Mouse (Mus musculus) MEL (cell line): Measurements from ENCODE around the gene Keap1. TPM values are rescaled to one million over a fixed set of nuclear protein-coding genes. Genes with fewer than 3 reads are reported as not detected.

ENCODE experiments used
- DNase-seq: peaks from one replicate; pipeline ENCODE4 v3.0.0; 2011; ENCODE audit warnings: low read depth, low spot score
- H3K27ac ChIP-seq: 2 replicates; pipeline ENCODE4 v1.5.1; 2012; ENCODE audit warnings: low read depth, mild to moderate bottlenecking, control low read depth, low read length, moderate library complexity; ENCODE audit not compliant: control insufficient read depth
- H3K27me3 ChIP-seq, 2 experiments: fragments of 150-350 bp in 1 of 2; sonication (generic) in 1 of 2; 2 replicates each; pipeline ENCODE4 v1.6.1; 2012; ENCODE audit warnings: low read length in 2 of 2, mild to moderate bottlenecking in 2 of 2, improper control_type of control experiment in 1 of 2, moderate library complexity in 1 of 2; ENCODE audit not compliant: insufficient read depth in 2 of 2, control insufficient read depth in 1 of 2
- H3K36me3 ChIP-seq, 2 experiments: 2 replicates each; pipeline ENCODE4 v1.6.1; 2012 to 2014; ENCODE audit warnings: low read length in 2 of 2, improper control_type of control experiment in 1 of 2, inconsistent platforms in 1 of 2, mild to moderate bottlenecking in 1 of 2; ENCODE audit not compliant: insufficient read depth in 2 of 2, control insufficient read depth in 1 of 2
- H3K4me1 ChIP-seq, 2 experiments: fragments of 150-350 bp in 1 of 2; sonication (generic) in 1 of 2; 2 replicates each; pipeline ENCODE4 v1.6.1; 2012; ENCODE audit warnings: low read length in 2 of 2, improper control_type of control experiment in 1 of 2, mild to moderate bottlenecking in 1 of 2; ENCODE audit not compliant: insufficient read depth in 2 of 2, control insufficient read depth in 1 of 2
- H3K4me3 ChIP-seq, 2 experiments: fragments of 150-350 bp in 1 of 2; sonication (generic) in 1 of 2; 2 replicates each; pipeline ENCODE4 v1.5.1; 2012; ENCODE audit warnings: low read depth in 2 of 2, low read length in 2 of 2, mild to moderate bottlenecking in 2 of 2, moderate library complexity in 2 of 2, control low read depth in 1 of 2, improper control_type of control experiment in 1 of 2; ENCODE audit not compliant: control insufficient read depth in 1 of 2, insufficient read depth in 1 of 2
- H3K79me2 ChIP-seq: 2 replicates; pipeline ENCODE4 v1.6.1; 2012; ENCODE audit warnings: mild to moderate bottlenecking, low read length, moderate library complexity; ENCODE audit not compliant: control insufficient read depth, poor library complexity, insufficient read depth
- H3K9ac ChIP-seq: 2 replicates; pipeline ENCODE4 v1.6.1; 2012; ENCODE audit warnings: low read depth, mild to moderate bottlenecking, control low read depth, low read length, moderate library complexity; ENCODE audit not compliant: control insufficient read depth, poor library complexity, severe bottlenecking
- H3K9me3 ChIP-seq: fragments of 150-350 bp; sonication (generic); replicated peaks from 2 replicates; pipeline ENCODE4 v1.6.1; 2012; ENCODE audit warnings: mild to moderate bottlenecking, low read length, improper control_type of control experiment, moderate library complexity; ENCODE audit not compliant: insufficient read depth
- CHD1 ChIP-seq: IDR thresholded peaks from 2 replicates; pipeline ENCODE4 v1.6.1; 2012; ENCODE audit warnings: low read depth, mild to moderate bottlenecking, inconsistent platforms, low read length, improper control_type of control experiment
- ELF1 ChIP-seq: IDR thresholded peaks from 2 replicates; pipeline ENCODE4 v1.6.1; 2014; ENCODE audit warnings: low read depth, mild to moderate bottlenecking, inconsistent platforms, low read length, improper control_type of control experiment, moderate library complexity
- EP300 ChIP-seq, 2 experiments: IDR thresholded peaks; 2 replicates each; pipeline ENCODE4 v1.6.1; 2011; ENCODE audit warnings: improper control_type of control experiment in 2 of 2, low read length in 2 of 2, low read depth in 1 of 2, mild to moderate bottlenecking in 1 of 2
- HCFC1 ChIP-seq: IDR thresholded peaks from 2 replicates; pipeline ENCODE4 v1.6.1; 2012; ENCODE audit warnings: low read depth, mild to moderate bottlenecking, inconsistent platforms, low read length, improper control_type of control experiment, moderate library complexity
- JUND ChIP-seq: IDR thresholded peaks from 2 replicates; pipeline ENCODE4 v1.6.1; 2011; ENCODE audit warnings: low read depth, mild to moderate bottlenecking, improper control_type of control experiment, low read length
- MAZ ChIP-seq: IDR thresholded peaks from 2 replicates; pipeline ENCODE4 v1.6.1; 2012; ENCODE audit warnings: low read depth, mild to moderate bottlenecking, inconsistent platforms, low read length, improper control_type of control experiment
- MEF2A ChIP-seq: IDR thresholded peaks from 2 replicates; pipeline ENCODE4 v1.6.1; 2014; ENCODE audit warnings: low read depth, mild to moderate bottlenecking, inconsistent platforms, low read length, improper control_type of control experiment; ENCODE audit not compliant: poor library complexity, insufficient replicate concordance, severe bottlenecking; ENCODE audit errors: extremely low read depth
- MXI1 ChIP-seq: IDR thresholded peaks from 2 replicates; pipeline ENCODE4 v1.6.1; 2011; ENCODE audit warnings: mild to moderate bottlenecking, low read depth, low read length, improper control_type of control experiment
- NELFE ChIP-seq: IDR thresholded peaks from 2 replicates; pipeline ENCODE4 v1.6.1; 2011; ENCODE audit warnings: low read depth, low read length, improper control_type of control experiment
- NRF1 ChIP-seq: IDR thresholded peaks from 2 replicates; pipeline ENCODE4 v1.6.1; 2014; ENCODE audit warnings: low read depth, mild to moderate bottlenecking, inconsistent platforms, low read length, improper control_type of control experiment, moderate library complexity; ENCODE audit not compliant: poor library complexity, insufficient read depth, severe bottlenecking
- POLR2A ChIP-seq, 2 experiments: IDR thresholded peaks; 2 replicates each; pipeline ENCODE4 v1.6.1; 2011 to 2012; ENCODE audit warnings: low read length in 2 of 2, mild to moderate bottlenecking in 2 of 2, control low read depth in 1 of 2, improper control_type of control experiment in 1 of 2, low read depth in 1 of 2, moderate library complexity in 1 of 2; ENCODE audit not compliant: control insufficient read depth in 1 of 2, insufficient read depth in 1 of 2, poor library complexity in 1 of 2
- SIN3A ChIP-seq: IDR thresholded peaks from 2 replicates; pipeline ENCODE4 v1.6.1; 2012; ENCODE audit warnings: low read length, improper control_type of control experiment, inconsistent platforms
- SMC3 ChIP-seq: IDR thresholded peaks from 2 replicates; pipeline ENCODE4 v1.6.1; 2011; ENCODE audit warnings: low read depth, low read length, improper control_type of control experiment
- TAL1 ChIP-seq: IDR thresholded peaks from 2 replicates; pipeline ENCODE4 v1.6.1; 2012; ENCODE audit warnings: mild to moderate bottlenecking, inconsistent platforms, low read length, moderate library complexity, mixed read lengths
- TCF12 ChIP-seq: IDR thresholded peaks from 2 replicates; pipeline ENCODE4 v1.6.1; 2014; ENCODE audit warnings: low read depth, mild to moderate bottlenecking, inconsistent platforms, low read length, improper control_type of control experiment, moderate library complexity
- ZC3H11A ChIP-seq: IDR thresholded peaks from 2 replicates; pipeline ENCODE4 v1.6.1; 2012; ENCODE audit warnings: low read depth, mild to moderate bottlenecking, inconsistent platforms, low read length, improper control_type of control experiment
- ZNF384 ChIP-seq: IDR thresholded peaks from 2 replicates; pipeline ENCODE4 v1.6.1; 2012; ENCODE audit warnings: low read depth, mild to moderate bottlenecking, inconsistent platforms, low read length, improper control_type of control experiment
- polyA plus RNA-seq, 2 experiments: library from polyadenylated mRNA; stranded (reverse) in 1 of 2; unstranded in 1 of 2; fragments of >175 nt in 1 of 2; fragments of >200 nt in 1 of 2; gene quantifications; 2 replicates each; pipeline versions ENCODE4 v1.2.1 to v1.2.4; 2012; ENCODE audit warnings: low replicate concordance in 2 of 2, low read depth in 1 of 2; ENCODE audit not compliant: insufficient read length in 2 of 2, insufficient read depth in 1 of 2, missing spikeins in 1 of 2
- total RNA-seq: library from RNA; depleted of rRNA; stranded (reverse); fragments of 300-350 nt; gene quantifications from 2 replicates; pipeline ENCODE4 v1.2.3, GENCODE M21; 2012

Gene Keap1
- total and polyA plus RNA-seq, 3 experiments, result 67.5 to 174 (median 171) TPM

- TF ChIP-seq ELF1 (no peak), MAZ (no peak), TAL1 (no peak), NRF1 (no peak), ZNF384 (no peak), EP300 (IDR thresholded peaks at IDR 0.05; ENCODE audit: low read depth in 1 of 2, low read length in 2 of 2) (no peak), NELFE (no peak), JUND (no peak), SIN3A (no peak), MXI1 (no peak), TCF12 (no peak)
- TF ChIP-seq, all 39 proteins: peak for 0
- no peak overlapping the region for H3K9ac ChIP-seq
- H3K4me3 ChIP-seq, result no peak overlapping the region
- peaks cover 0 to 6% of the 10 kb centered on the region in 2 experiments; a peak in 2 of 4 replicates for H3K36me3 ChIP-seq
- no peaks in the 10 kb centered on the region for H3K79me2 ChIP-seq
- H3K27me3 ChIP-seq, result no peaks in the 10 kb centered on the region; a peak in 1 of 4 replicates
- no peak for DNase-seq
- H3K9me3 ChIP-seq, result no peaks in the 10 kb centered on the region
- H3K27ac ChIP-seq, result no peak overlapping the region
- peaks cover 2 to 9% of the 10 kb centered on the region in 2 experiments; a peak in 3 of 4 replicates for H3K4me1 ChIP-seq
Measured at GRCm38 (mm10) chr9:21244428-21245112, 5.4 kb upstream of the Keap1 start.

- H3K9me3 ChIP-seq, result no peaks in the 10 kb centered on the region
- peaks cover 0 to 6% of the 10 kb centered on the region in 2 experiments; a peak in 2 of 4 replicates for H3K36me3 ChIP-seq
- H3K27me3 ChIP-seq, result no peaks in the 10 kb centered on the region; a peak in 1 of 4 replicates
- DNase-seq, result no peak
- H3K4me1 ChIP-seq, result peaks cover 2 to 12% of the 10 kb centered on the region in 2 experiments; a peak in 3 of 4 replicates
- H3K79me2 ChIP-seq, result peaks cover 5% of the 10 kb centered on the region
- TF ChIP-seq SMC3 (no peak), HCFC1 (no peak), ZC3H11A (0 out of 2 replicates have a peak, but pooled peaks have one; percentile 5), MEF2A (no peak), CHD1 (no peak), POLR2A (IDR thresholded peaks at IDR 0.05; ENCODE audit: control insufficient read depth in 1 of 2, insufficient read depth in 1 of 2, low read depth in 1 of 2, low read length in 2 of 2, poor library complexity in 1 of 2) (no peak), MAZ (no peak), MXI1 (no peak)
- TF ChIP-seq, all 39 proteins: peak for 1
- no peak overlapping the region for H3K4me3 ChIP-seq
- no peak overlapping the region for H3K27ac ChIP-seq
- no peak overlapping the region for H3K9ac ChIP-seq
Measured at GRCm38 (mm10) chr9:21243826-21244427, 4.8 kb upstream of the Keap1 start.
